Mouse (Mus musculus): ENCODE results near the gene Ldhd.

The Ldhd gene

GRCm38 (mm10) chr8:111594044-111594840 is 35.9 kb downstream of the Ldhd start:
- peak in 1 of 2 experiments; percentile 54 for DNase-seq

GRCm38 (mm10) chr8:111592390-111592910 is 37.7 kb downstream of the Ldhd start:
- DNase-seq = peak in 1 of 2 experiments; percentile 29

GRCm38 (mm10) chr8:111591176-111591575 is 39.0 kb downstream of the Ldhd start:
- DNase-seq = no peak

- DNase-seq = no peak
These were observed 40.0 kb downstream of the Ldhd start for GRCm38 (mm10) chr8:111590214-111590613.

- DNase-seq = no peak
These were observed 41.8 kb downstream of the Ldhd start for GRCm38 (mm10) chr8:111588336-111588735.

GRCm38 (mm10) chr8:111587545-111588094 is 42.6 kb downstream of the Ldhd start:
- no peak for DNase-seq

GRCm38 (mm10) chr8:111584946-111585345 is 45.2 kb downstream of the Ldhd start:
- DNase-seq = no peak

- peak in 1 of 2 experiments; percentile 44 for DNase-seq
These were observed 47.8 kb downstream of the Ldhd start for GRCm38 (mm10) chr8:111582386-111582785.

- no peak for DNase-seq
These were observed 49.9 kb downstream of the Ldhd start for GRCm38 (mm10) chr8:111580306-111580705.

- no peak for DNase-seq
These were observed 50.9 kb downstream of the Ldhd start for GRCm38 (mm10) chr8:111579318-111579717.

- no peak for DNase-seq
These were observed 52.2 kb downstream of the Ldhd start for GRCm38 (mm10) chr8:111577880-111578533.

GRCm38 (mm10) chr8:111576501-111576900 is 53.7 kb downstream of the Ldhd start:
- DNase-seq = no peak

GRCm38 (mm10) chr8:111575492-111575891 is 54.7 kb downstream of the Ldhd start:
- no peak for DNase-seq

- no peak for DNase-seq
These were observed 56.2 kb downstream of the Ldhd start for GRCm38 (mm10) chr8:111574016-111574415.
